Mouse (Mus musculus) embryonic facial prominence, embryonic 11.5 days (tissue): ENCODE measurements at regions not wholly inside any gene's neighbourhood (a gene's known extent, or its start where the extent isn't known, plus 50 kb on each side); places are given as distances from the start of the nearest gene placed in this dataset.

Experiments
- ATAC-seq: fragments of 200-750 bp; cut with Nextera tagmentation; replicated peaks from 2 replicates; pipeline ENCODE4 v1.8.0; 2017; ENCODE audit warnings: low read depth; ENCODE audit not compliant: insufficient number of reproducible peaks, low FRiP score, low TSS enrichment
- DNase-seq: peaks from one replicate; pipeline ENCODE4 v3.0.0-alpha.2; 2015; ENCODE audit warnings: low spot score
- H3K27ac ChIP-seq: fragments of 300-500 bp; sonication (generic); replicated peaks from 2 replicates; pipeline ENCODE4 v1.5.1; 2014; ENCODE audit warnings: mild to moderate bottlenecking, low read depth, low read length, control low read depth
- H3K27me3 ChIP-seq: fragments of 300-500 bp; sonication (generic); 2 replicates; pipeline ENCODE4 v1.6.1; 2014; ENCODE audit warnings: mild to moderate bottlenecking, low read length, moderate library complexity, mixed read lengths; ENCODE audit not compliant: control insufficient read depth, insufficient read depth
- H3K36me3 ChIP-seq: fragments of 300-500 bp; sonication (generic); replicated peaks from 2 replicates; pipeline ENCODE4 v1.6.1; 2014; ENCODE audit warnings: low read depth, mild to moderate bottlenecking, low read length, moderate library complexity, mixed read lengths; ENCODE audit not compliant: control insufficient read depth, insufficient read depth
- H3K4me1 ChIP-seq: fragments of 300-500 bp; sonication (generic); 2 replicates; pipeline ENCODE4 v1.6.1; 2014; ENCODE audit warnings: low read length, mixed read lengths; ENCODE audit not compliant: control insufficient read depth, insufficient read depth
- H3K4me2 ChIP-seq: fragments of 300-500 bp; sonication (generic); 2 replicates; pipeline ENCODE4 v1.6.1; 2014; ENCODE audit warnings: low read depth, mild to moderate bottlenecking, control low read depth, low read length, moderate library complexity
- H3K4me3 ChIP-seq: fragments of 300-500 bp; sonication (generic); 2 replicates; pipeline ENCODE4 v1.5.1; 2014; ENCODE audit warnings: low read depth, low read length, control low read depth
- H3K9ac ChIP-seq: fragments of 300-500 bp; sonication (generic); replicated peaks from 2 replicates; pipeline ENCODE4 v1.6.1; 2014; ENCODE audit warnings: mild to moderate bottlenecking, control low read depth, low read length
- H3K9me3 ChIP-seq: fragments of 300-500 bp; sonication (generic); replicated peaks from 2 replicates; pipeline ENCODE4 v1.6.1; 2016; ENCODE audit warnings: mild to moderate bottlenecking, low read length, inconsistent platforms, mixed read lengths; ENCODE audit not compliant: control insufficient read depth
- WGBS: fragments of 180-500 bp; shearing (Covaris S2); extraction: QIAGEN DNeasy Blood & Tissue Kit; methylation state at CpG from one replicate; pipeline ENCODE4 v1.1.7; 2014; 5-methylcytosine and 5-hydroxymethylcytosine counted together

GRCm38 (mm10) chr4:9094076-9094475 is 855.2 kb upstream of the Car8 start:
- ATAC-seq = no peak
- Histone ChIP-seq H3K4me3 (no peak overlapping the region), H3K27me3 (no peaks in the 10 kb centered on the region), H3K4me2 (no peak overlapping the region), H3K36me3 (no peaks in the 10 kb centered on the region), H3K27ac (no peak overlapping the region), H3K9me3 (no peaks in the 10 kb centered on the region), H3K4me1 (peaks cover 4% of the 10 kb centered on the region), H3K9ac (no peak overlapping the region)
- 71% methylated on average over 6 of the region's 6 CpGs for WGBS
- no peak for DNase-seq

DNA sequence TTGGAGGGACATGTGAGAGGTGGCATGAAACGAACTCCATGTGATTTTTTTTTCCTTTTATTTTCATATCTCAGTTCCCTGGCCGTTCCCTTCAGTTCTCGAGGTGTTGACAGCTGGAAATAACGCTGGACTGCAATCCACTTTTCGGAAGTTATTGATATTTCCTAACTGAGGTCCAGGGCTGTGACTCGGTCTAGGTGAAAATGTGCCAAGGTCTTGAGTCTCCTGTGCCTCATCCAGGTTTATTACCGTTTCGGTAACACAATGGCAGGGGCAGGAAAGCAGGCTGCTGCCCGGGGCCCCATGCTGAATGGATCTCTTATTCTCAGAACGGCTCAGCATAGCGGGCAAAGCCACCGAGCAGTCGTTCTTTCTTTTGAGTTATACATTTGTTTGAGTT is 844.7 kb upstream of the Car8 start:
- DNase-seq = no peak
- Histone ChIP-seq H3K4me2 (no peak overlapping the region), H3K27ac (no peak overlapping the region)

GRCm38 (mm10) chr4:9081701-9082562 is 843.1 kb upstream of the Car8 start:
- ATAC-seq = peak; percentile 74; the same call in 1 of the 2 replicates
- H3K4me3 ChIP-seq = no peak overlapping the region

More for the DNA sequence above, 844.7 kb upstream of the Car8 start:
- H3K9me3 ChIP-seq = no peaks in the 10 kb centered on the region
- H3K36me3 ChIP-seq = no peaks in the 10 kb centered on the region
- H3K9ac ChIP-seq = no peak overlapping the region
- no peaks in the 10 kb centered on the region for H3K27me3 ChIP-seq
- no peak overlapping the region for H3K4me3 ChIP-seq
- 52% methylated on average over 13 of the region's 13 CpGs for WGBS
- H3K4me1 ChIP-seq = peaks cover 2% of the 10 kb centered on the region; the same call in 1 of the 2 replicates
- no peak for ATAC-seq

DNA sequence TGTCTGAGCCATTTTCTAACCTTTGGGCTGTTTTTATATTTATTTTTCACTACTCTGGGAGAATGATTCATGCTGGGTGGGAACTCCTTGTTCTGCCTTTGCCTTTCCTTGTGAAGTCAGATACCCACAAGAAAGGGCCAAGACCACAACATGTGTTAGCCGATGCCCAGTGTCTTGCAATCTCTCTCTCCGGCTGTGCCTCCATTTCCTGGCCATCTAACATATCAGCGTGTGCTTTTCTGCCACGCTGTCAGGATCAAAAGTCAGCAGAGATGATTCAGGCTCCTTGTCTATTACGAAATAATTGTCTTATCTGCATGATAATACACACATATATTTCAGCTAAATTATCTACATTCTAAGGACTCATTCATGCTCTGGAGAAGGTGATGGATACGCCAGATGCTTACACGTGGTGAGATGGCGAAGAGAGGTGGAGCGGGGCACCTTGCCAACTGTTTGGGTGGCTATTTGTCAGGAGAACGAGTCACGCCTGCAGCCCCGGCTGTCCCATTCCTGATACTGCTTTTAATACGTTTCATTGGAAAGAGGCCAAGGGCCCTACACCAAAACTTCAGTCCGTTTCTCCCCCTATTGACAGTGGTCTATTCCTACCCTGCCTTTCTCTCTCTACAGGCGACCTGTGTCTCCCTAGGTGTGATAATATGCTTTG is 842.1 kb upstream of the Car8 start:
- Histone ChIP-seq H3K27ac (no peak overlapping the region), H3K27me3 (no peaks in the 10 kb centered on the region), H3K36me3 (no peaks in the 10 kb centered on the region), H3K4me1 (peaks cover 2% of the 10 kb centered on the region; the same call in 1 of the 2 replicates), H3K9me3 (no peaks in the 10 kb centered on the region), H3K4me2 (no peak overlapping the region), H3K9ac (no peak overlapping the region), H3K4me3 (no peak overlapping the region)
- ATAC-seq (no peak), DNase-seq (no peak)
- WGBS = 89% methylated on average over 15 of the region's 15 CpGs

More at GRCm38 (mm10) chr4:9081701-9082562, 843.1 kb upstream of the Car8 start:
- Histone ChIP-seq H3K27ac (no peak overlapping the region), H3K4me1 (peaks cover 2% of the 10 kb centered on the region; the same call in 1 of the 2 replicates), H3K4me2 (0 out of 2 replicates have a peak overlapping the region, but pooled peaks have one; percentile 20), H3K27me3 (no peaks in the 10 kb centered on the region), H3K36me3 (no peaks in the 10 kb centered on the region), H3K9ac (no peak overlapping the region), H3K9me3 (no peaks in the 10 kb centered on the region)
- 32% methylated on average over 14 of the region's 14 CpGs for WGBS
- DNase-seq = peak; percentile 52

GRCm38 (mm10) chr4:9079828-9080245 is 841.0 kb upstream of the Car8 start:
- 0 out of 2 replicates have a peak, but pooled peaks have one; percentile 42 for ATAC-seq
- H3K9me3 ChIP-seq = no peaks in the 10 kb centered on the region
- H3K27me3 ChIP-seq = no peaks in the 10 kb centered on the region
- H3K4me1 ChIP-seq = peaks cover 2% of the 10 kb centered on the region; the same call in 1 of the 2 replicates
- no peaks in the 10 kb centered on the region for H3K36me3 ChIP-seq
- H3K9ac ChIP-seq = no peak overlapping the region
- WGBS = 24% methylated on average over 4 of the region's 4 CpGs
- no peak overlapping the region for H3K4me2 ChIP-seq
- no peak overlapping the region for H3K4me3 ChIP-seq
- peak; percentile 43 for DNase-seq
- H3K27ac ChIP-seq = no peak overlapping the region

- H3K9ac ChIP-seq = no peak overlapping the region
- no peaks in the 10 kb centered on the region for H3K9me3 ChIP-seq
Measured at GRCm38 (mm10) chr4:9074447-9074846, 835.6 kb upstream of the Car8 start.

DNA sequence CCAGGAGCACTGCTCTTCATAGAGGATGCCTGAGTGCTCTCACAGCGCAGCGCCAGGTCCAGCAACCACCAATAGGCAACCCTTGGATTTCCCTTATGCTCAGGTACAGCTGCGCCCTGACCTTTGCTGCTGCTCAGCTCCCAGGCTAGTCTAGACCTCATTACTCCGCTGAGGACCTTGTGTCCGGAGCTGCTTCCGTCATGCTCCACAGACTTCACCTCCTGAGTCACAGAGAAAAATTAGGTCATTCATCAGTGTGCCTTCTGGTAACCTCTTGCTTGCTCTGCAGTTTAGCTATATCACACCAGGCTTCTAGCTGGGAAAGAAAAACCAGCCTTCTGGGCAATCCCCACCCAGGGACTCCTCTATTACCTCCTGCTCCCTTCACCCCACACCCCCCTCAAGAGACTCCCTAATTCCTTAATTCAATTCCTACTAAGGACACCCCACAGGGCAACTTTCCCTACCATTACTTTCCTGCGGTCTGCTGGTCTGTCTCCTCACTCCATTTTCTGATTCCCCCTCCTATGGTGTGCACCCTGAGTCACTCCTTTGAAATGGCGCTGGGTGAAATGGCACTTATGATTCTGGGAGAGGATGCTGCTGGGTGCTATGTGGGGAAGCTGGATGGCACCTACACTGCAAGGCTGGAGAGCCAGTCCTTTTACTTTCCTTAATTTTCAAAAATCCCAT is 835.0 kb upstream of the Car8 start:
- no peak overlapping the region for H3K27ac ChIP-seq
- no peak; the same call in 1 of the 2 replicates for ATAC-seq
- WGBS = 39% methylated on average over 8 of the region's 8 CpGs

More at GRCm38 (mm10) chr4:9074447-9074846, 835.6 kb upstream of the Car8 start:
- H3K27me3 ChIP-seq = no peaks in the 10 kb centered on the region
- ATAC-seq = no peak
- 31% methylated on average over 2 of the region's 2 CpGs for WGBS
- H3K36me3 ChIP-seq = no peaks in the 10 kb centered on the region
- no peak overlapping the region for H3K27ac ChIP-seq
- H3K4me3 ChIP-seq = no peak overlapping the region
- H3K4me1 ChIP-seq = no peaks in the 10 kb centered on the region
- DNase-seq = no peak
- H3K4me2 ChIP-seq = no peak overlapping the region

More for the DNA sequence above, 835.0 kb upstream of the Car8 start:
- Histone ChIP-seq H3K9ac (no peak overlapping the region), H3K4me1 (no peaks in the 10 kb centered on the region), H3K36me3 (no peaks in the 10 kb centered on the region), H3K4me2 (no peak overlapping the region), H3K27me3 (no peaks in the 10 kb centered on the region), H3K4me3 (no peak overlapping the region), H3K9me3 (no peaks in the 10 kb centered on the region)
- DNase-seq = no peak
